Mouse (Mus musculus): Measurements from ENCODE around the gene Fdx1. TPM values are rescaled to one million over a fixed set of nuclear protein-coding genes. Genes with fewer than 3 reads are reported as not detected.

Gene Fdx1
- polyA plus RNA-seq, 1 experiment from 2014 or later: 83.0 TPM

DNA sequence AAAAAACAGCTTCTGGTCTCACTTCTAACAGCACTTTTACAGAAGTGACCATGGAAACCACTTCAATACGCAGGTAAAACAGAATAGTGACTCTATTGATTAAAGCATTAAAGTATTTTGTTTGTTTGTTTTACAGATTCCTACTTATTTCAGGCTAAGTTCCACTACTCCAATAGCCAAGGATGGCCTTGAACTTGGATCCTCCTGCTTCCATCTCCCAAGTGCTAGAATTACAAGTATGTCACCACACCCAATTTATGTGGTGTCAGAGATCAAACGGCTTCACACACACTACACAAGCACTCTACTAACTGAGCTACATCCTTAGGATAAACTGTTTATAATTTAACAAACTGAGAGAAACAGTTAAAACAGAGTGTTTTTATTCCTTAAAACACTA, 3.0 kb downstream of the Fdx1 start:
- WGBS: 71% methylated on average over 2 of the region's 2 CpGs

GRCm38 (mm10) chr9:51958981-51959380, 4.4 kb downstream of the Fdx1 start:
- H3K4me3 ChIP-seq: no peak overlapping the region
- H3K9me3 ChIP-seq: no peaks in the 10 kb centered on the region
- H3K4me1 ChIP-seq: peaks cover 41% of the 10 kb centered on the region
- no peak for ATAC-seq (ENCODE audit: extremely low read depth, insufficient number of reproducible peaks, low FRiP score, low TSS enrichment)
- H3K36me3 ChIP-seq: peaks cover 28% of the 10 kb centered on the region
- H3K27me3 ChIP-seq (replicated peaks): no peaks in the 10 kb centered on the region
- no peak overlapping the region for H3K4me2 ChIP-seq
- no peak overlapping the region for H3K9ac ChIP-seq
- H3K27ac ChIP-seq (replicated peaks): no peak overlapping the region

More for the DNA sequence above, 3.0 kb downstream of the Fdx1 start:
- Histone ChIP-seq H3K27me3 (replicated peaks) (no peaks in the 10 kb centered on the region), H3K9ac (no peak overlapping the region), H3K4me2 (no peak overlapping the region), H3K36me3 (peaks cover 14% of the 10 kb centered on the region), H3K4me1 (peaks cover 46% of the 10 kb centered on the region), H3K27ac (replicated peaks) (no peak overlapping the region), H3K4me3 (no peak overlapping the region), H3K9me3 (no peaks in the 10 kb centered on the region)
- ATAC-seq (ENCODE audit: extremely low read depth, insufficient number of reproducible peaks, low FRiP score, low TSS enrichment): no peak

GRCm38 (mm10) chr9:51957025-51957424, 6.3 kb downstream of the Fdx1 start:
- no peak overlapping the region for H3K27ac ChIP-seq (replicated peaks)
- peaks cover 30% of the 10 kb centered on the region for H3K4me1 ChIP-seq
- WGBS: 32% methylated on average over 8 of the region's 8 CpGs
- ATAC-seq (ENCODE audit: extremely low read depth, insufficient number of reproducible peaks, low FRiP score, low TSS enrichment): no peak
- no peaks in the 10 kb centered on the region for H3K27me3 ChIP-seq (replicated peaks)
- H3K4me3 ChIP-seq: no peak overlapping the region
- H3K9ac ChIP-seq: no peak overlapping the region
- H3K4me2 ChIP-seq: no peak overlapping the region
- no peaks in the 10 kb centered on the region for H3K9me3 ChIP-seq
- peaks cover 43% of the 10 kb centered on the region for H3K36me3 ChIP-seq

DNA sequence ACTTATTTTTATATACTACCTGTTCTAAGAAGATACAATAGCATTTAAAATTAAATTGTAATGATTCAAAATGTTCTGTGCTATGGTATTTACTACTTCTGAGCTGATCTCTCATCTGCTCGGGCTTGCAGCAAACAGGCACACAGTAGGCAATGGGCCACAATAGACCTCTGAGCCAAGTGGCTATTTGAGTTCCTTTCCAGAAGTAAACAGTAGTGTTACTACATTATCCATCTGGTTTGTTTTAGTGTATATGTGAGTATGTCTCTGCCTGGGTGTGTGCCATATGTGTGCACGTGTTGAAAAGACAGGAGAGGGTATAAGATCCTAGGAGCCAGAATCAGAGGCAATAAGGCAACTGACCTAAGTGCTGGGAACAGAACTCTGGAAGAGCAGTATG, 6.9 kb downstream of the Fdx1 start:
- ATAC-seq (ENCODE audit: extremely low read depth, insufficient number of reproducible peaks, low FRiP score, low TSS enrichment): no peak
- no peak overlapping the region for H3K4me3 ChIP-seq
- H3K27ac ChIP-seq (replicated peaks): no peak overlapping the region
- H3K4me1 ChIP-seq: peaks cover 24% of the 10 kb centered on the region
- no peaks in the 10 kb centered on the region for H3K27me3 ChIP-seq (replicated peaks)
- no peaks in the 10 kb centered on the region for H3K9me3 ChIP-seq
- 75% methylated on average over 2 of the region's 2 CpGs for WGBS
- H3K9ac ChIP-seq: no peak overlapping the region
- H3K4me2 ChIP-seq: no peak overlapping the region
- H3K36me3 ChIP-seq: peaks cover 45% of the 10 kb centered on the region

DNA sequence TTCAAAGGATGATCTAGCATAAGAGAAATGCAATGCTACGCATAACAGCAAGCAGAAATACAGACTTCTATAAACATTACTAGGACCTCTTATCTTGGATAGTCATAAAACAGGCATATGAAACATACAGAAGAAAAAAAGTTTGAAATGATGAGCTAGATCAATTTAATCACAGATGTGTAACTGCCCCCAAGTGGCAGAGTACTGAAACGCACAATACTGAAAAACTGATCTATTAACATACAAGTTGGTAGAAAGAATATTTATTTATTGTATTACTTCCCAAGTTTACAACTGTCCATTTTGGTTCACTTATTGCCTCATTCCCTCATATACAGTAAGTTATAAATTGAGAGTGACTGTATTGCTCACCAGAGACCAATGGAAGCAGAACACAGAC, 12.0 kb downstream of the Fdx1 start:
- ATAC-seq (ENCODE audit: extremely low read depth, insufficient number of reproducible peaks, low FRiP score, low TSS enrichment): no peak
- peaks cover 68% of the 10 kb centered on the region for H3K36me3 ChIP-seq
- H3K4me2 ChIP-seq: no peak overlapping the region
- H3K4me3 ChIP-seq: no peak overlapping the region
- H3K4me1 ChIP-seq: no peaks in the 10 kb centered on the region
- no peak overlapping the region for H3K27ac ChIP-seq (replicated peaks)
- H3K9me3 ChIP-seq: no peaks in the 10 kb centered on the region
- H3K9ac ChIP-seq: no peak overlapping the region
- 57% methylated on average over 2 of the region's 2 CpGs for WGBS
- H3K27me3 ChIP-seq (replicated peaks): no peaks in the 10 kb centered on the region

DNA sequence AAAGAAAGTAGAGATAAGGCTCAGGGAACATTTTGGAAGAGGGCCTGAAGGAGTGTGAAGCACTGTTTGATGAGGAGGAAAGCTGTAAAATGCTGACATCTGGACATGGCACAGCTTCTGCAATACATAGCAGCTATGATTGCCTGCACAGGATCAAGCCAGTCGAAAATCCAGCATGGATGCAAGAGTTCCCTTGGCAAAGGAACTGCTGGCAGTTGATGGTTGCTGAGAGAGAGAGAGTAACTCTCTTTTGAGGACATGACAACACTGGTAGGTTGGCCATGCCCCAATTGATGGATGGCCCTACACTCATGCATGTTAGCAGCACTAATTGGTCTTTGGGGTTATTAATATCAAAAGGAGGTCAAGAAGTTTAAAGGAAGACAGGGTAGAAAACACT, 12.7 kb downstream of the Fdx1 start:
- Histone ChIP-seq H3K9ac (no peak overlapping the region), H3K36me3 (peaks cover 68% of the 10 kb centered on the region), H3K4me3 (no peak overlapping the region), H3K27me3 (replicated peaks) (no peaks in the 10 kb centered on the region), H3K4me2 (no peak overlapping the region), H3K4me1 (no peaks in the 10 kb centered on the region), H3K27ac (replicated peaks) (no peak overlapping the region), H3K9me3 (no peaks in the 10 kb centered on the region)
- 44% methylated on average over 1 of the region's 1 CpGs for WGBS
- ATAC-seq (ENCODE audit: extremely low read depth, insufficient number of reproducible peaks, low FRiP score, low TSS enrichment): no peak

GRCm38 (mm10) chr9:51950225-51950624, 13.1 kb downstream of the Fdx1 start:
- Histone ChIP-seq H3K4me1 (no peaks in the 10 kb centered on the region), H3K27ac (replicated peaks) (no peak overlapping the region), H3K36me3 (peaks cover 68% of the 10 kb centered on the region), H3K27me3 (replicated peaks) (no peaks in the 10 kb centered on the region), H3K4me3 (no peak overlapping the region), H3K9ac (no peak overlapping the region), H3K4me2 (no peak overlapping the region), H3K9me3 (no peaks in the 10 kb centered on the region)
- WGBS: 82% methylated on average over 3 of the region's 3 CpGs
- no peak for ATAC-seq (ENCODE audit: extremely low read depth, insufficient number of reproducible peaks, low FRiP score, low TSS enrichment)

DNA sequence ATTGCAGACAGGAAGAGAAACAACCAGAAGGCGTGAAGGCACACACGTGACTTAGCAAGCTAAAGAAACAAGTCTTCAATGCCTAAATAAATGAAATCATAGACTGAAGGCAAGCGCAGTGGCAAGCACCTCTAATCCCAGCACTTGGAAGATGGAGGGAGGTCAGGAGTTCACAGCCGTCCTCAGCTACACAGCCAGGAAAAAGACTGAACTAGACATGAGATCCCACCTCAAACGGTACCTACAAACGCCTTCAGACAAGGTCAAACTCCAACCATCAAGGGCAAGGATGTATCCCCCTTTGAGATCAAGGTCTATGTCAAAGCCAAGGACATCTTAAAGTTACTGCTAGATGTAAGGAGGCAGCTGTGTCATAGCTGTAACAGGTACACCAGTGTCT, 19.4 kb downstream of the Fdx1 start:
- ATAC-seq (ENCODE audit: extremely low read depth, insufficient number of reproducible peaks, low FRiP score, low TSS enrichment): no peak
- H3K36me3 ChIP-seq: peaks cover 64% of the 10 kb centered on the region
- WGBS: 79% methylated on average over 6 of the region's 6 CpGs

DNA sequence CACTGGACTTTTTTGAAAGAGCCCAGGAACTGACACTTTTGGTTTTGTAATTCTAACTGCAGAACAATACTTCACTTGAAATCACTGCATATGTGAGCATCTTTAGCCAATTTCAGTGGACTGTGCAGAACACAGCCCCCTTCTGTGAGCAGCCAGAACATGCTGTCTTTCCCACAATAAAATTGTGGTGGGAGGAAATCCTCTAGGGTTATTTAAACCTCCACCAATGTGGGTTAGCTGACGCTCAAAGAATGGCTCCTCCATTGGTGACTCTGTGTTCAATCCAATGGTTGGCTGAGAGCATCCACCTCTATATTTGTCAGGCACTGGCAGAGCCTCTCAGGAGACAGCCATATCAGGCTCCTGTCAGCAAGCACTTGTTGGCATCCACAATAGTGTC, 28.7 kb downstream of the Fdx1 start:
- H3K9ac ChIP-seq: no peak overlapping the region
- H3K27ac ChIP-seq (replicated peaks): no peak overlapping the region
- H3K4me3 ChIP-seq: no peak overlapping the region
- peaks cover 11% of the 10 kb centered on the region for H3K4me1 ChIP-seq
- no peak overlapping the region for H3K4me2 ChIP-seq
- no peak for ATAC-seq (ENCODE audit: extremely low read depth, insufficient number of reproducible peaks, low FRiP score, low TSS enrichment)
- no peaks in the 10 kb centered on the region for H3K36me3 ChIP-seq
- H3K27me3 ChIP-seq (replicated peaks): no peaks in the 10 kb centered on the region
- WGBS: 41% methylated on average over 1 of the region's 1 CpGs
- no peaks in the 10 kb centered on the region for H3K9me3 ChIP-seq

More for the DNA sequence above, 19.4 kb downstream of the Fdx1 start:
- no peak overlapping the region for H3K27ac ChIP-seq (replicated peaks)
- no peak overlapping the region for H3K4me2 ChIP-seq
- no peaks in the 10 kb centered on the region for H3K9me3 ChIP-seq
- H3K9ac ChIP-seq: no peak overlapping the region
- no peaks in the 10 kb centered on the region for H3K4me1 ChIP-seq
- no peak overlapping the region for H3K4me3 ChIP-seq
- H3K27me3 ChIP-seq (replicated peaks): no peaks in the 10 kb centered on the region

- no peak overlapping the region for H3K4me3 ChIP-seq
- H3K9me3 ChIP-seq: no peaks in the 10 kb centered on the region
- no peak for ATAC-seq (ENCODE audit: extremely low read depth, insufficient number of reproducible peaks, low FRiP score, low TSS enrichment)
- no peaks in the 10 kb centered on the region for H3K36me3 ChIP-seq
- H3K4me1 ChIP-seq: peaks cover 28% of the 10 kb centered on the region
- no peak overlapping the region for H3K27ac ChIP-seq (replicated peaks)
- WGBS: 64% methylated on average over 3 of the region's 3 CpGs
- no peaks in the 10 kb centered on the region for H3K27me3 ChIP-seq (replicated peaks)
- no peak overlapping the region for H3K4me2 ChIP-seq
- no peak overlapping the region for H3K9ac ChIP-seq
Measured at GRCm38 (mm10) chr9:51931997-51932396, 31.4 kb downstream of the Fdx1 start.

GRCm38 (mm10) chr9:51931054-51931690, 32.2 kb downstream of the Fdx1 start:
- WGBS: 79% methylated on average over 7 of the region's 7 CpGs
- peaks cover 28% of the 10 kb centered on the region for H3K4me1 ChIP-seq

GRCm38 (mm10) chr9:51929972-51930371, 33.4 kb downstream of the Fdx1 start:
- Histone ChIP-seq H3K4me2 (no peak overlapping the region), H3K27me3 (replicated peaks) (no peaks in the 10 kb centered on the region), H3K36me3 (no peaks in the 10 kb centered on the region), H3K9ac (no peak overlapping the region), H3K9me3 (no peaks in the 10 kb centered on the region), H3K4me3 (no peak overlapping the region), H3K4me1 (peaks cover 24% of the 10 kb centered on the region), H3K27ac (replicated peaks) (no peak overlapping the region)
- no peak for ATAC-seq (ENCODE audit: extremely low read depth, insufficient number of reproducible peaks, low FRiP score, low TSS enrichment)
- WGBS: 71% methylated on average over 5 of the region's 5 CpGs

More at GRCm38 (mm10) chr9:51931054-51931690, 32.2 kb downstream of the Fdx1 start:
- ATAC-seq (ENCODE audit: extremely low read depth, insufficient number of reproducible peaks, low FRiP score, low TSS enrichment): no peak
- Histone ChIP-seq H3K27ac (replicated peaks) (no peak overlapping the region), H3K9ac (no peak overlapping the region), H3K9me3 (no peaks in the 10 kb centered on the region), H3K36me3 (no peaks in the 10 kb centered on the region), H3K4me2 (no peak overlapping the region), H3K27me3 (replicated peaks) (no peaks in the 10 kb centered on the region), H3K4me3 (no peak overlapping the region)
